Mouse (Mus musculus) adrenal gland, adult 8-10 months (tissue): ENCODE measurements at regions not wholly inside any gene's neighbourhood (a gene's known extent, or its start where the extent isn't known, plus 50 kb on each side); places are given as distances from the start of the nearest gene placed in this dataset.

Experiments
- DNase-seq: peaks from one replicate; pipeline ENCODE4 v3.0.0; 2022

DNA sequence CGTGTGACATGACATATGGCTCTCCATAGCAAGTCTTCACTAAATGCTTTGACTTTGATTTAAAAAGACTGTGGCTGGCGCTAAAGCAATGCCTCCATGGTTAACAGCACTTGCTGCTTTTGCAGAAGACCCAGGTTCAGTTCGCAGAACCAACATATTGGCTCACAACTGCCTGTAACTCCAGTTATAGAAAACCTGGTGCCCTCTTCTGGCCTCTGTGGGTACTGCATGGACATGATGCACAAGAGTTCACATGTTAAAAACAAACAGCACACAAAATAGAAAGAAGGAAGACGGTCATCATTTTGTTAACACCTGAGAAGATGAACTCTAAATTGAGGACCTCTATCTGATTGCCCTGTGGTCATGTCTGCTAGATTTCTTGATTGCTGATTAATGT is 423.8 kb downstream of the Rwdd3 start:
- no peak for DNase-seq

DNA sequence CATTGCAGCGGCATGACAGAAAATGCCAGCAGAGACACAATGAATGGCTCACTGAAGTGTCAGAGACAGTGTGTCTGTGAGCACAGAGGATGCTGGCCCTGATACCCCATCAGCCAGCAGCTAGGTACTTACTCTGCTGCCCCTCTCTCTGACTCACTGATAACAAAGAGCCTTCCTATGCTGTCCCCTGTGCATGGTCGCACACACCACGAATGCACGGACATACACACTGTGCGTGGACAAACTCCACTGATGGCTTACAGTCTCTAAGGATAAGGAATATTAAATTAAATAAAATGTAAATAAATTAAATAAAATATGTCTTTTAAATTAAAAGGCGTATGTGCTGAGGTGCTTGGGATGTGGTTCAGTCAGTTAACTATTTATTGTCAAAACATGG is 438.2 kb downstream of the Rwdd3 start:
- DNase-seq = no peak

DNA sequence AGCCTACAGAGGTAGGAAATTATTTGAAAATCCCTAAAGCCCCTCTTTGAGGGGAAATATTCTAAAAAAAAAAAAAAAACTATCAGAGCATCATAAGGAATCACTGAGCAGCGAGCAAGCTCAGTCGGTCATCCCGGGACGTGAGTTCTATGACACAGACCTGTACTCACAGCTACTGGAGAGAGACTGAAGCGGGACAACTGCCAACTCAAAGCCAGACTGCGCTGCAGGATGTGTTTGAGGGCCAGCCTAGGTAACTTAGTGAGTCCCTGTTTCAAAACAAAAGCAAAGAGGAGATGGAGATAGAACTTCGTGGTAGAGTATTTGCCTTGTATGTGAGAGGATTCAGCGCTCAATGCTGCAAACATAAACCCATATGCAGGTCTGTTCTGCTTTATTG is 439.1 kb downstream of the Rwdd3 start:
- no peak for DNase-seq

DNA sequence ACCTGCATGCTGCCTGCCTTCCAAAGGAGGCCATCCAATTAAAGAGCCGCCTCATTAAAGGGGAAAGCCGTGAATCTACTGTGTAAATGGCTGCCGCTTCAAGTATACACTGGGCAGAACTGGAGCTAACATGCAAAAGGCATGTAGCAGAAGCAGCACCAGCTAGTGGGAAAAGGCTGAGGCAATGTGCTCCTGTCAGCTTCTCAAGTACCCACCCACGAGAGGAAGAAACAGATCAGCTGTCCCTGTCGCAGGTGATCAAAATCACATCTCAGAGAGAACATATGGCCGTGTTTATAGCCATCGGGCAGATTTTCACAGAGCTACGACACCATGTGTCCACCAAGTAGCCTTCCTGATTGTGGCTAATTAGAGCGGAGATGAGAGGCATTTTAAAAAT is 440.2 kb downstream of the Rwdd3 start:
- DNase-seq = no peak

DNA sequence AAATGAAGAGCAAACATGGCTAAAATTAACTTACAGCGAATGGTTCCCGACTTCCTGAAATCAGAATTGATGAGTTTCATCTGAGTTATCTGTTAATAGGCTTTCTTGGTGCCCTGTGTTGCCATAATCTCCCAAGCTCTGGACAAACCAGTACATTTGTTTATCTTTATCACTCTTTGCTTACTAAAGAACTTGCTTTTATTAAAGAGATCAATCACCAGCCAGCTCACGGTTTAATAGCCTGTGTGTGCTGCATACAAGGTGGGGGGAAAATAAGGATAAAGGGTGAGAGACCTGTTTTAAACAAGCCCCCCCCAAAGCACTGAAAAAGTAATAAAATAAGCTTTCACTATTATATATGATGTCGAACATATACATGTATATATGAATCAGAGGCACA is 441.3 kb downstream of the Rwdd3 start:
- DNase-seq = no peak

DNA sequence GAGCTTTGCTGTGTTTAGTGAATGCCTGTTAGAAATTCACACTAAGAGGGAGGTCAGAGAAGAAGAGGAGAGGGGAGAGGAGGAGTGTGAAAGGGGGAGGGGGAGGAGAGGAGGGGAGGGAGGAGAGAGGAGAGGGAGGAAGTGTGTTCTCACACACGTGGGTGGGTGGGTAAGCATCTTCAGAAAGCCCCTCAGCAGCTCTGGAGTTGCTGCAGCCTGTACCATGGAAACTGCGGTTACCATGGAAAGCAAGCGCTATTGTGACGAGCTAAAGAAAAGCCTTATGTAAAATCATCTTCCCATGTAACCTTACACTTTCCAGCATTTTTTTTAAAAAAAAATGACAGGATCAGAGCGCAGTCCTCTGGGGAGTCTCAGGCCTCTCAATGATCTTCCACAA is 441.8 kb downstream of the Rwdd3 start:
- no peak for DNase-seq

DNA sequence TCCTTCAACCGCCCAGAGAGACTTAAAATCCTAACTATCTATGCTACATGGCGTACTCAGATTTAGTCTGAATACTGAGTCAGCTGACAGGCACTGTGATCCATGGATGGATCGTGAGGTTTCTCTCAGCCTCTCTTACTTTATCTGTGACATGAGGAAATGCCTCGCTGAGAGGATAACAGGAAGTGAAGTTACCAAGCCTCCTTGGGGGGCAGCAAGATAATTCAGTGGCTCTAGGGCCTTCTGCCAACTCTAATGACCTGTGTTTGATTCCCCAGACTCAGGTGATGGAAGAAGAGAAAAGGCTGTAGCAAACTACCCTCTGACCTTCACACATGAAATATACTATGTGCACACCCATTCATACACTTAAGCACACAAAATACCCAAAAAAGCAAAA is 486.3 kb downstream of the Rwdd3 start:
- no peak for DNase-seq

DNA sequence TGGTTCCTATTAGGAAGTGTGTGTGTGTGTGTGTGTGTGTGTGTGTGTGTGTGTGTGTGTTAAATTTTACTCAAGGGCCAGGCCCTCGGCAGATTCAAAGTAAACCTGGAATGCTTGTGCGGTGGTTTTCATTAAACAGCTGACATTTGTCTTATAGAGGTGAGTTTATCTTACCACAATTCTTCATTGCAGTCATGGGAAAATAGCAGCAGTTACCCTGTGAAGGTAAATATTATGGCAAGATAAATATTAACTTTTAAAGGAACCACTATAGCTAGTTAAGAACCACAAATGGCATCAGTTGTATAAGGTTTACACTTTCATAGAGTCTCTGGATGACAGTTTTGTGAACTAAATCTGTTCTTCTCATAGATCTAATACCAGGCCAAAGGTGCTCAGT is 495.6 kb downstream of the Rwdd3 start:
- no peak for DNase-seq

DNA sequence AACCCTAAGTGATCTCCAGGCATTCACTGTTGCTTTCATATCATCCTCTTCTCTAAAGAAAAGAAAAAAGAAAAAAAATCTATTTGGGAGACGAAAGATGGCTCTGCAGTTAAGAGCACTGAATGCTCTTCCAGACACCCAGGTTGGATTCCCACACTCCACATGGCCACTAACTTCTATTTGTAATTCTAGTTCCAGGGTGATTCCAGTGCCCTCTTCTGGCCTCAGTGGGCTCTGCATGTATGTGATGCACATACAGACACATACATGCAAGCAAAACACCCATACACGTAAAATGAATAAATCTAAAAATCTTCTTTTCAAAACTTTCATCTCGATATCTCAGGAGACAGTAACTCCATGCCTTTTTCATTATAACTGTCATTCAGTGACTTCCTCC is 502.8 kb downstream of the Rwdd3 start:
- DNase-seq = no peak

DNA sequence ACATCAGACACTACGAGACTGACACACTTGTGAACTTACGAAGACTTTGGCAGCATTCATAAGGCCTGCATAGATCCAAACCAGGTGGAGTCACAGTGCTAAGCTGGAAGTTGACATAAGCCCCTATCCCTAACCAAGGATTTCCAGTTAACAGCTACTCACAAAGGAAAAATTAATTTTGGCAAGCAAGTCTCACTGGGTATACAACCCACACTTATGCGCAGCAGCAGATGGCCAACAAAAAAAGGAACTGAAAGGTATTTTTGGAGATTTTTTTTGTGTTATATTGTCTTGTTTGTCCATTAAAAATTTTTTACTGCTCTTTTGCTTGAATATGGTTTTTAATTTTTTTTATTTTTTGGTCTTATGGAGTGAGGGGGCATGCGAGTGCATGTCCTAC is 509.0 kb downstream of the Rwdd3 start:
- DNase-seq = no peak

DNA sequence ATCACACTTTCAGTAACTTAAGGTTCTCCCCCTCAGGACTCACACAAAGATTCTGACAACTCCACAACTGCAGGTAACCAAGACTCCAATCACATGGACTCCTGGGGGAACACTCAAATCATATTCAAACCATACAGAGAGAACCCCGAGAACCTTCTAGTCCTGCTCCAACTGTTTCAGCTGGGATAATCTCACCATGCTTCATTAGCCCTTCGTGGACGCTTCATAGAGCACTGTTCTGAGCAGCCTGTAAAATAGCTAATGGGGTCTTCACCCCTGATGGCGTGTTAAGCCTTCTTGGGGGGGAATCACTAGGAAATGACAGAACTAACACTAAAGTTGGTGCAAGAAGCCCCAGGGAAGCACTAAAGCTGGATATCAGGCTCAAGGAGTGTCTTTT is 510.7 kb downstream of the Rwdd3 start:
- no peak for DNase-seq

DNA sequence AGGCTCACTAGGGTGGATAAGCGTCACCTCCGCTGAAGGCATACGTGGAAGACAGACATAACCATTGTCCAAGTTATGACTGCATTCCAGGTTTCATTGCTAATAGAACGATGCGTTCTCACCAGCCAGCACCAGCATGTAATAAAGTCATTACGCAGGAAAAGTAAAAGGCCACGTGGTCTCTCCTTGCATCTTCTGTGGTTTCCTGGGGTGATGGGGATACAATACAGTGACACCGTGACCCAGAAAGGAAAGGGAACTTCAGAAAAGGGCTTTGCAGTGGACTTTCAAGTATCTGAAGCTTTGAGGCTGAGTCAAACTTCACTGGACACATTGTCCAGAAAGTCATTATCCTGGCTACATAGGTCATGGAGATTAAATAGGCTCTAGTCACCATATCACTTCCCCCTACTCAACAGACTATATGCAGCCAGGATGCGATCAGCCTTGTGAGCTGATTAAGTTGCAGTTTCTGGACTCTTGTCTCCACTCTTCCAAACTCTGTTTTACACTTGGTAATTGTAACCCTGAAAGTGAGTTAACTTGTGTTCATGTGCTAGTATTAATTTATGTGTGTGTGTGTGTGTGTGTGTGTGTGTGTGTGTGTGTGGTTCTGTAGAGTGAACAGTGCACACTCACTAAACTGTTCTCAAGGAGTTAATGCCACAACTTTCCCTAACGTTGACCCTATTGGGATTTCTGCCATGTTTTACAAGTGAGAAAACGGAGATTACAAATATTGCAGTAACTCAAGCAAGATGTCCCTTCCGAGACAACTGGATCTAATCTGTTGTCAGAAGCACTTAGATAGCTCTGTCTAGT is 522.2 kb downstream of the Rwdd3 start:
- DNase-seq = no peak

DNA sequence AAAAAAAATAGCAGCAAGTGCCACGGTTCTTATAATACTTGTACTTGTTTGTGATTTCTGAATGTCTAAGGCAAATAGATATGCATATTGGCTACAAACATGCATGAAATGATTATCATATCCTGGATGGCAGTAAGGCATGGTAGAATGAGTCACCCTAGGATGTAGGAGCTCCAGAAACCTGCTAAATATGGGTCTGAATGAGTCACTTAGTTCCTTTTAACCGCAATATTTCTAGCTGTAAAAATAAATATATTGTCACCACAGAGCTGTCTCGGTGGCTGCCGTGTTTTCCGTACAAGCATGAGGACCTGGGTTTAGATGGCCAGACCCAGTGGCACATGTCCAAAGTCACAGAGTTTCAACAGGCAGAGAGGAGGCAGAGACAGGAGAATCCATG is 523.1 kb downstream of the Rwdd3 start:
- no peak for DNase-seq

DNA sequence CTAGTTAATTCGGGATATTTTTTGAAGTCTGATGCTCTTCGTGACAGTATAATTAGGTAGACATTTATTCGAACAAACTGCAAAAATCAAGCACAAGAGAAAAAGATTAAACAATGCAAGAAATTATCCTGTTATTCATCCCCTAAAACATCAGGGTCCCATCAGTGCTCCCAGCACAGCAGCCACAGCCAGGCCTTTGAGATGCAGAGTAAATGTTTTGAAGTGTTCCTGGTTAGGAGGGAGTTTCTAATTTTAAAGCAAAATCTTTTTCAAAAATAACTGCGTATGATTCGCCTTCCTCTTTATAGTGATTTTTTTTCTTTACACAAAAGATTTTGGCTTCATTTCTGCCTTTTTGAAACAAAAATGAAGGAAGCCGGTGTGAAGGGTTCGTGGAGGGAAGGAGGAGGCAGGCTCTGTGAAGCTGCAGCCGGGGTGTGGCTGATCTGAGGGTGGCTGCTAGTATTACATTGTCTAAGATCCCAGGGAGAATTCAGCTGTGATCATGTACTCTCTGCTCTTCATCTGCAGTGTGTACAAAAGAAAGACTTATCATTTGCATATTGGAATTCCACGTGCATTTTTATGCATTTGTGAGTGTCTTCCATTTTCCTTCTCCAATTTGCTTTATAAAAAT is 534.7 kb downstream of the Rwdd3 start:
- no peak for DNase-seq

DNA sequence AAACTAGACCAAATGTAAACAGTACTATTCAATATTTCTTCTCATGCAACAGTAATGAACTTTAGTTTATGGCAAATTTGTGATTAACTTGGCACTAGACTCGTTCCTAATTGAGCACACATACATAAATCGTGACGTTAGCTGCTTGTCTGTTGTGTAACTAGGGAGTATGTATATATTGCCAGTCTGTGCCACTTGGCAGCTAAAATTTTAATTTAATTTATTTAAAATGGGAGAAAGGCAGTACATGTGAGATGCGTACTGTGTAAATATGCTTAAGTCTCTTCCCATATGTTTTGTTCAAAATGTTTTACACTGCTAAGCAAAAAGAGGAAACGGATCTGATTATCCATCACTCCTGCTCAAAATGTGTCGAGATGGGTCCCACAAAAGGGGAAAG is 553.1 kb downstream of the Rwdd3 start:
- DNase-seq = no peak

DNA sequence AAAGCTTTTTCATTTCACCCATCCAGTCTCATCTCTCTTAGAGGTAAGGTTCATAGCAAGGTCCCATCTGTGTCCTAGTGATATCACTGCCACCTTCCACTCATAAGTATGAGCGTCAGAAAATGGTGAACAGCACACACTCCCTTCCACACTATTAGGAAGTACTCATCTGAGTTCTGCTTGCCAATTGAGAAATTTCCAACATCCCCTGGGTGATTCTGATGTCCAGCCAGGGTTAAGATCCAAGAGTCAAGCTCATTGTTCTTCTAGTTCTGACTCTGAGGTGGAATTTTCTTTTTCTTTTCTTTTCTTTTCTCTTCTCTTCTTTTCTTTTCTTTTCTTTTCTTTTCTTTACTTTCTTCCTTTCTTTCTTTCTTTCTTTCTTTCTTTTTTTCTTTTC is 577.3 kb downstream of the Rwdd3 start:
- DNase-seq = no peak

DNA sequence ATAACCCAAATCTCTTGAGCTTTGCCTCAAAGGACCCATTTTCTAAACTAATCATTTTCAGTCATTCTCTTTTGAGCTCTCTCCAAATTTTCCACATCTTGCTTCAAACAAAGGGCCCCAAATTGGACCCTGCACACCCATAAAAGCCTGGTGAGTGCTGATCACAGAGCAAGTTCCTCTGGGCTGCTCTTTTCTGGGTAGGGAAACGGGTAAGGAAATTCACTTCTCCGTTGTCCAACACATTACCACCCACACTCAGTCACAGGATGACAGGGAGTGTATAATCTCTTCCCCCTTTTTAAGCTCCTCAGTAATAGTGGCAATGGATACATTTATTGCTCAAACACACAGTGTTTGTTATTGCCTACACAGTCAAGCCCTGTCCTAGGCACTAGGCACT is 580.3 kb downstream of the Rwdd3 start:
- no peak for DNase-seq

DNA sequence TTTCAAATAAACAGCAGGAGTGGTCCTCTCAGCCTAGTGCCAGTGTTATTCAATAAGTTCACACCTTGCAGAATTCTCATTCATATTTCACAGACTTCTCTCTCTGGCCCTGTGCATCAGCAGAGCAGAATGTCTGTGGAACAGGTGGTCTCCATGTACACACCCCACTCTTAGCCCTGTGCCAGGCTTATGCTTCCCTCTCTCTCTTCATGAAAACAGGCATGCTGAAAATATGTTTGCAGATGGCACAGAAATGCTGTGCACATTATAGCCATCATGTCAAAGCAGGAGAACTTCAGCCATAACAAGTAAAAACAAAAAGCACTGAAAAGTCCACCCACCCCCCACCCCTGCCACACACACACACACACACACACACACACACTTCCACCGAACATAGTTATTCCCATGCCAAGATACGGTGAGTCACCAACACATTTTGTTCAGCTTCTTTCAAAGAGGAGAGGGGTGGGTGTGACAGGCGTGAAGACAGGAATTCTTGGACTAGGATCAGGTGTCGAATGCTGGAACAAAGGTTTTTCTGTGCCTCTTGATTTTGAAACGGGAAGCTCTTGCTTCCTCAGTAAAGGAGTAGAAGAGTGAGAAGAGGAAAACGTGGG is 600.6 kb downstream of the Rwdd3 start:
- DNase-seq = no peak

DNA sequence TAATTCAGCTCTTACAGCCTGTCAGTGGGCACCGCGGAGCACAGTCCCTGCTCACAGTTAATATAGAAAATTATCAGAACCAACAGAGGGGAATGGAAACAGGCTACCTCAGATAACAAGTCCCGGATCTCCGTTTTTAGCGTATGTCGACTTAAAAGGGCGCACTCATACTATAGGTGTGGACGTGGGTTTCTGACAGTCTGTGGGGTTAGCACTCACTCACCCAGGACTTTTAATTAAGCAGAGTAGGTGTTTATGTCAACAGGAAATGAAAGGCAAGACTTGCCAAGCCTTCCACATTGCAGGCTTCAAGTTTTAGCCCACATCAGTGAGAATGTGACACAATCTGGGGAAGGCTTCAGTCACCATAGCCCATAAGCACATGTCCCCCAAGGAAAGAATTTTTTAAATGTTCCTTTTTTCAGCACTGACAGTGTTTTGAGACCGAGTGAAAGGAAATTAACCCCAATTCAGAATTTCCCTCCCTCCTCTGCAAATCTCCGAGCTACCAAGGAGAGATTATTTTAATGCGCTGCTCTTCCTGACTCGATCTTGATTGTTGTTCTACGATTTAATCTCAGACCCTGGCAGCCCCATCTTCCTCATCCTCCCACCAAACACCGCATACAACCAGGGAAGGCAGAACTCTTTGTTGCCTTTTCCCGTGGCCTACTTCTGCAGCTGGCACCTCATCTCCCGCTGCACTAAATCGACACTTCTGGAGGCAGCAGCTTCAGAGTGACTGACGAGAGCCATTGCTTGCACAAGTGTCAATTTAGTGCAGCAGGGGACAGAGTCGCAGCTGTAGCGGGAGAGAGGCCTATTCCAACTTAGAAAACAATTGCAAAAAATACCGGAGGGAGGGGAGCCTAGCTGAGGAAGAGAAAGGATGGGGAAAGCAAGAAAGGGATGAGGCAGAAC is 629.7 kb downstream of the Rwdd3 start:
- no peak for DNase-seq

DNA sequence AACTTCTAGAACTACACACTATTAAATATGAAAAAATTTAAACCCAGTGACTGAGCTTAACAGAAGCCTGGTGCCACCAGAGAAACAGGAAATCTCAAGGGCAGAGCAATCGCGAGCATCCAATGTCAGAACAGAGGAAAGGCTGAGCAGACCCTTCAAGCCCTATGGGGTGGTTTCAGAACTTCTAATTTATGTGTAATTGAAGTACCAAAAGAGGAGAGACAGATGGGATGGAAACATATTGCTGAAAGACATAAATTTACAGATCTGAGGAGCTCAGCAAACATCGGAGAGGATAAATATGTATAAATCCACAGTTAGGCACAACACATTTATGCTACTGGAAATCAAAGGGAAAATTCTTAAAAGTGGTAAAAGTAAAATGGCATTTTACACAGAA is 637.6 kb downstream of the Rwdd3 start:
- no peak for DNase-seq

DNA sequence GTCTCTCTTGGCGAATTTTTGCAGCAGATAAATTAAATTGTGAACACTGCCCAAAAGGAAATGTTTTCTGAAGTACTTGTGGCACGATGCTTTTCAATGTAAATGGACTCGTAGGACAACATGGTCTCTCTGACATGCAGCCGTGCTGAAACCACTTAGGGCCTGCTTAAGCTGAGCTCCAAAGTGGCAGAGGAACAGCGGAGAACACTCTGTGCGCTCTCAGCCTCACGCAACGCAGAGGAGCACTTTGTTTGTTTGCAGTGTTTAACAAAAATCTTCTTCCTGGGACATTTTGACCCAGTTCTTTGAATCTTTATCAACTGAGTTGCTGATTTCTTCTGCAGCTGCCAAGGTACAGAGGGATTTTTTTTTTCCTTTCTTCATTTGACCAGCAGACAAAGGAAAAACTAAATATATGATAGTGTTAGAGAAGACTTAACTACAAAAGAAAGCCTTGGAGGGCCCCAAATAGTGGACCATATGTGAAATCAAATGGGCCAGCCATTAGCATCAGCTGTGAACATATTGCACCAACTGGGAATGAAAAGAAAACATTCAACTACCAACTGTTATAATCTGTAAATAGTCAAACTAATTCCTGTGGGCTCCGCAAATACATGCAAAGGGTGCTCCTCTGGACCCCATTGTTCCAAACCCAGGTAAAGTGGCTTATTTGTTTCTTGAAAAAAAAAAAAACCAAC is 639.5 kb downstream of the Rwdd3 start:
- no peak for DNase-seq

DNA sequence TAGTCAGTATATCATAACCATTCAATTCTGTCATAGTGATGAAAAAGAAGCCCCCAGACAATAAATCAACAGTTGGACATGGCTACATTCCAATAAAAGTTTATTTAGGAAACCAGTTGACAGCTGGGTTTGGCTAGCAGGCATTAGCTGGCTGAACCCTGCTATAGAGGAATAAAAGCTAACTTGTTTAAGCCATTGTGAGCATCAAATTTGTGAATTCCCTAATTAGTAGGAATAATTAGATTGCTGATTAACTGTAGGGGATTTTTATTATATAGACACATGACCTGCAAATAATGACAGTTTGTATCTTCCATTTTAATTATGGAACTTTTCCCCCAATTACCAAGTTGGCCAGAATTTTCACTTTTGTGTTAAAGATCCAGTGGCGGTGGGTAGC is 659.8 kb downstream of the Rwdd3 start:
- DNase-seq = no peak
